Mouse (Mus musculus) MEL (cell line): ENCODE measurements around the gene Aes. TPM values are rescaled to one million over a fixed set of nuclear protein-coding genes. Genes with fewer than 3 reads are reported as not detected.

Experiments used
- DNase-seq: peaks from one replicate; pipeline ENCODE4 v3.0.0; 2011; ENCODE audit warnings: low read depth, low spot score
- H3K27ac ChIP-seq: 2 replicates; pipeline ENCODE4 v1.5.1; 2012; ENCODE audit warnings: low read depth, mild to moderate bottlenecking, control low read depth, low read length, moderate library complexity; ENCODE audit not compliant: control insufficient read depth
- H3K27me3 ChIP-seq, 2 experiments: fragments of 150-350 bp in 1 of 2; sonication (generic) in 1 of 2; 2 replicates each; pipeline ENCODE4 v1.6.1; 2012; ENCODE audit warnings: low read length in 2 of 2, mild to moderate bottlenecking in 2 of 2, improper control_type of control experiment in 1 of 2, moderate library complexity in 1 of 2; ENCODE audit not compliant: insufficient read depth in 2 of 2, control insufficient read depth in 1 of 2
- H3K36me3 ChIP-seq, 2 experiments: 2 replicates each; pipeline ENCODE4 v1.6.1; 2012 to 2014; ENCODE audit warnings: low read length in 2 of 2, improper control_type of control experiment in 1 of 2, inconsistent platforms in 1 of 2, mild to moderate bottlenecking in 1 of 2; ENCODE audit not compliant: insufficient read depth in 2 of 2, control insufficient read depth in 1 of 2
- H3K4me1 ChIP-seq, 2 experiments: fragments of 150-350 bp in 1 of 2; sonication (generic) in 1 of 2; 2 replicates each; pipeline ENCODE4 v1.6.1; 2012; ENCODE audit warnings: low read length in 2 of 2, improper control_type of control experiment in 1 of 2, mild to moderate bottlenecking in 1 of 2; ENCODE audit not compliant: insufficient read depth in 2 of 2, control insufficient read depth in 1 of 2
- H3K4me3 ChIP-seq, 2 experiments: fragments of 150-350 bp in 1 of 2; sonication (generic) in 1 of 2; 2 replicates each; pipeline ENCODE4 v1.5.1; 2012; ENCODE audit warnings: low read depth in 2 of 2, low read length in 2 of 2, mild to moderate bottlenecking in 2 of 2, moderate library complexity in 2 of 2, control low read depth in 1 of 2, improper control_type of control experiment in 1 of 2; ENCODE audit not compliant: control insufficient read depth in 1 of 2, insufficient read depth in 1 of 2
- H3K79me2 ChIP-seq: 2 replicates; pipeline ENCODE4 v1.6.1; 2012; ENCODE audit warnings: mild to moderate bottlenecking, low read length, moderate library complexity; ENCODE audit not compliant: control insufficient read depth, poor library complexity, insufficient read depth
- H3K9ac ChIP-seq: 2 replicates; pipeline ENCODE4 v1.6.1; 2012; ENCODE audit warnings: low read depth, mild to moderate bottlenecking, control low read depth, low read length, moderate library complexity; ENCODE audit not compliant: control insufficient read depth, poor library complexity, severe bottlenecking
- H3K9me3 ChIP-seq: fragments of 150-350 bp; sonication (generic); replicated peaks from 2 replicates; pipeline ENCODE4 v1.6.1; 2012; ENCODE audit warnings: mild to moderate bottlenecking, low read length, improper control_type of control experiment, moderate library complexity; ENCODE audit not compliant: insufficient read depth
- CHD1 ChIP-seq: IDR thresholded peaks from 2 replicates; pipeline ENCODE4 v1.6.1; 2012; ENCODE audit warnings: low read depth, mild to moderate bottlenecking, inconsistent platforms, low read length, improper control_type of control experiment
- CTCF ChIP-seq, 3 experiments: IDR thresholded peaks in 2 of 3; conservative IDR thresholded peaks in 1 of 3; 2 replicates each; pipeline ENCODE4 v1.5.1; 2011 to 2012; ENCODE audit warnings: low read length in 3 of 3, low read depth in 2 of 3, mild to moderate bottlenecking in 2 of 3, improper control_type of control experiment in 1 of 3, inconsistent platforms in 1 of 3, mixed read lengths in 1 of 3, moderate library complexity in 1 of 3; ENCODE audit not compliant: control insufficient read depth in 1 of 3, insufficient read depth in 1 of 3, poor library complexity in 1 of 3, severe bottlenecking in 1 of 3
- ELF1 ChIP-seq: IDR thresholded peaks from 2 replicates; pipeline ENCODE4 v1.6.1; 2014; ENCODE audit warnings: low read depth, mild to moderate bottlenecking, inconsistent platforms, low read length, improper control_type of control experiment, moderate library complexity
- GATA1 ChIP-seq: IDR thresholded peaks from 2 replicates; pipeline ENCODE4 v1.6.1; 2011; ENCODE audit warnings: low read depth, low read length, improper control_type of control experiment
- JUND ChIP-seq: IDR thresholded peaks from 2 replicates; pipeline ENCODE4 v1.6.1; 2011; ENCODE audit warnings: low read depth, mild to moderate bottlenecking, improper control_type of control experiment, low read length
- MAX ChIP-seq: IDR thresholded peaks from 2 replicates; pipeline ENCODE4 v1.6.1; 2011; ENCODE audit warnings: low read length, improper control_type of control experiment
- POLR2A ChIP-seq, 2 experiments: IDR thresholded peaks; 2 replicates each; pipeline ENCODE4 v1.6.1; 2011 to 2012; ENCODE audit warnings: low read length in 2 of 2, mild to moderate bottlenecking in 2 of 2, control low read depth in 1 of 2, improper control_type of control experiment in 1 of 2, low read depth in 1 of 2, moderate library complexity in 1 of 2; ENCODE audit not compliant: control insufficient read depth in 1 of 2, insufficient read depth in 1 of 2, poor library complexity in 1 of 2
- POLR2AphosphoS2 ChIP-seq: IDR thresholded peaks from 2 replicates; pipeline ENCODE4 v1.6.1; 2011; ENCODE audit warnings: low read length, improper control_type of control experiment
- POLR2AphosphoS5 ChIP-seq: IDR thresholded peaks from 2 replicates; pipeline ENCODE4 v1.6.1; 2012; ENCODE audit warnings: low read depth, borderline replicate concordance, mild to moderate bottlenecking, inconsistent platforms, low read length, moderate library complexity, mixed read lengths
- RAD21 ChIP-seq: IDR thresholded peaks from 2 replicates; pipeline ENCODE4 v1.6.1; 2011; ENCODE audit warnings: mild to moderate bottlenecking, low read depth, low read length, improper control_type of control experiment
- RCOR1 ChIP-seq: IDR thresholded peaks from 2 replicates; pipeline ENCODE4 v1.6.1; 2012; ENCODE audit warnings: low read depth, mild to moderate bottlenecking, inconsistent platforms, low read length, improper control_type of control experiment
- SIN3A ChIP-seq: IDR thresholded peaks from 2 replicates; pipeline ENCODE4 v1.6.1; 2012; ENCODE audit warnings: low read length, improper control_type of control experiment, inconsistent platforms
- SMC3 ChIP-seq: IDR thresholded peaks from 2 replicates; pipeline ENCODE4 v1.6.1; 2011; ENCODE audit warnings: low read depth, low read length, improper control_type of control experiment
- TBP ChIP-seq: IDR thresholded peaks from 2 replicates; pipeline ENCODE4 v1.8.0; 2011; ENCODE audit warnings: low read depth, low read length, improper control_type of control experiment
- TCF12 ChIP-seq: IDR thresholded peaks from 2 replicates; pipeline ENCODE4 v1.6.1; 2014; ENCODE audit warnings: low read depth, mild to moderate bottlenecking, inconsistent platforms, low read length, improper control_type of control experiment, moderate library complexity
- USF2 ChIP-seq, 2 experiments: IDR thresholded peaks; 2 replicates each; pipeline ENCODE4 v1.6.1; 2011 to 2012; ENCODE audit warnings: improper control_type of control experiment in 2 of 2, low read length in 2 of 2, borderline replicate concordance in 1 of 2, inconsistent platforms in 1 of 2, low read depth in 1 of 2, mild to moderate bottlenecking in 1 of 2; ENCODE audit not compliant: insufficient read depth in 1 of 2
- ZC3H11A ChIP-seq: IDR thresholded peaks from 2 replicates; pipeline ENCODE4 v1.6.1; 2012; ENCODE audit warnings: low read depth, mild to moderate bottlenecking, inconsistent platforms, low read length, improper control_type of control experiment
- ZKSCAN1 ChIP-seq: IDR thresholded peaks from 2 replicates; pipeline ENCODE4 v1.6.1; 2012; ENCODE audit warnings: low read depth, mild to moderate bottlenecking, inconsistent platforms, low read length, improper control_type of control experiment, moderate library complexity
- polyA plus RNA-seq, 2 experiments: library from polyadenylated mRNA; stranded (reverse) in 1 of 2; unstranded in 1 of 2; fragments of >175 nt in 1 of 2; fragments of >200 nt in 1 of 2; gene quantifications; 2 replicates each; pipeline versions ENCODE4 v1.2.1 to v1.2.4; 2012; ENCODE audit warnings: low replicate concordance in 2 of 2, low read depth in 1 of 2; ENCODE audit not compliant: insufficient read length in 2 of 2, insufficient read depth in 1 of 2, missing spikeins in 1 of 2
- total RNA-seq: library from RNA; depleted of rRNA; stranded (reverse); fragments of 300-350 nt; gene quantifications from 2 replicates; pipeline ENCODE4 v1.2.3, GENCODE M21; 2012

Gene Aes
- total and polyA plus RNA-seq, 3 experiments: 197 to 355 TPM; not detected in 1

- Histone ChIP-seq H3K4me1 (no peaks in the 10 kb centered on the region), H3K79me2 (peaks cover 36% of the 10 kb centered on the region), H3K36me3 (peaks cover 0 to 1% of the 10 kb centered on the region in 2 experiments; a peak in 2 of 4 replicates), H3K4me3 (no peak overlapping the region), H3K27ac (no peak overlapping the region), H3K27me3 (no peaks in the 10 kb centered on the region), H3K9ac (no peak overlapping the region), H3K9me3 (no peaks in the 10 kb centered on the region)
- TF ChIP-seq POLR2AphosphoS2: no peak
- TF ChIP-seq JUND: no peak
- no peak for TF ChIP-seq TCF12
- TF ChIP-seq ZKSCAN1: peak; percentile 83
- TF ChIP-seq CTCF (IDR thresholded peaks at IDR 0.05 in 2 of 3, conservative IDR thresholded peaks at IDR 0.05 in 1 of 3; ENCODE audit: control insufficient read depth in 1 of 3, insufficient read depth in 1 of 3, low read depth in 2 of 3, low read length in 3 of 3, poor library complexity in 1 of 3, severe bottlenecking in 1 of 3): peak; percentile 69 to 97 (median 73)
- peak; percentile 62 for TF ChIP-seq SMC3
- TF ChIP-seq RAD21: peak; percentile 48
- no peak for TF ChIP-seq POLR2AphosphoS5
- TF ChIP-seq SIN3A: peak; percentile 39; the same call in 1 of the 2 replicates
- peak; percentile 45 for TF ChIP-seq ZC3H11A
- peak; percentile 69 for DNase-seq
These were observed 22.6 kb upstream of the Aes start for GRCm38 (mm10) chr10:81536734-81537133.

- no peak overlapping the region for H3K4me3 ChIP-seq
- H3K9ac ChIP-seq: no peak overlapping the region
- H3K79me2 ChIP-seq: peaks cover 43% of the 10 kb centered on the region
- H3K4me1 ChIP-seq: no peaks in the 10 kb centered on the region
- peaks cover 0 to 1% of the 10 kb centered on the region in 2 experiments; a peak in 2 of 4 replicates for H3K36me3 ChIP-seq
- DNase-seq: no peak
- H3K27me3 ChIP-seq: no peaks in the 10 kb centered on the region
- H3K27ac ChIP-seq: no peak overlapping the region
- no peaks in the 10 kb centered on the region for H3K9me3 ChIP-seq
- no peak for TF ChIP-seq CHD1
- TF ChIP-seq USF2 (IDR thresholded peaks at IDR 0.05; ENCODE audit: borderline replicate concordance in 1 of 2, insufficient read depth in 1 of 2, low read depth in 1 of 2, low read length in 2 of 2): no peak
- TF ChIP-seq ZC3H11A: no peak
- no peak for TF ChIP-seq ELF1
- TF ChIP-seq RAD21: no peak
- TF ChIP-seq RCOR1: no peak
- no peak for TF ChIP-seq TBP
- no peak for TF ChIP-seq SMC3
- TF ChIP-seq GATA1: no peak
- TF ChIP-seq MAX: no peak
- no peak for TF ChIP-seq POLR2A (IDR thresholded peaks at IDR 0.05; ENCODE audit: control insufficient read depth in 1 of 2, insufficient read depth in 1 of 2, low read depth in 1 of 2, low read length in 2 of 2, poor library complexity in 1 of 2)
- TF ChIP-seq ZKSCAN1: no peak
- TF ChIP-seq TCF12: no peak
These were observed 21.9 kb upstream of the Aes start for GRCm38 (mm10) chr10:81537429-81537828.
